Mouse (Mus musculus): ENCODE measurements around the gene Efcab10. TPM values are rescaled to one million over a fixed set of nuclear protein-coding genes. Genes with fewer than 3 reads are reported as not detected.
A peak's percentile ranks its signal among the peaks of the same experiment; 100 is the strongest.

The Efcab10 gene
- polyA plus RNA-seq, 1 experiment: not detected

DNA sequence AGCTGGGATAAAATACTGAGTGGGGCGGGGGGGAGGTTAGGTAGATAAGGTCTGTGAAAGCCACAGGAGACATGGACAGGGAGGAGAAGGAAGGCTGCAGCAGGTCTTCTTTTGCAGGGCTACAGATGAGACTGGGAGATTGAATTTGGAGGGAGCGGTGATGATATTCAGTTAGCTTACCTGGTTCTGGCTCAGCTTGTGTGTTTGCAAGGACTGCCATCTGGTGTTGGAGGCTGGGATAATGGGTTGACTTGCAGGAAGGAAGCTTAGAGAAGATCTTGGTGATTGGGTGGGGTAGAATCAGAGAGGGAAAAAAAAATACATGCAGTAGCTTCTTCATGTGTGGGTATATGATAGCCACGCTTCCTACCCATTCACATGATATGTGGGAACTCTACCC is 29.7 kb downstream of the Efcab10 start:
- Histone ChIP-seq H3K4me3 (replicated peaks) (no peak overlapping the region), H3K36me3 (replicated peaks; ENCODE audit: low read length) (no peaks in the 10 kb centered on the region), H3K4me1 (peaks cover 16% of the 10 kb centered on the region), H3K27me3 (replicated peaks) (peaks cover 16% of the 10 kb centered on the region), H3K9me3 (no peaks in the 10 kb centered on the region)
- no peak for TF ChIP-seq GATA1 (IDR thresholded peaks at IDR 0.05; ENCODE audit: borderline replicate concordance, low read length)
- TF ChIP-seq FLI1 (IDR thresholded peaks at IDR 0.05; ENCODE audit: low read length): no peak

DNA sequence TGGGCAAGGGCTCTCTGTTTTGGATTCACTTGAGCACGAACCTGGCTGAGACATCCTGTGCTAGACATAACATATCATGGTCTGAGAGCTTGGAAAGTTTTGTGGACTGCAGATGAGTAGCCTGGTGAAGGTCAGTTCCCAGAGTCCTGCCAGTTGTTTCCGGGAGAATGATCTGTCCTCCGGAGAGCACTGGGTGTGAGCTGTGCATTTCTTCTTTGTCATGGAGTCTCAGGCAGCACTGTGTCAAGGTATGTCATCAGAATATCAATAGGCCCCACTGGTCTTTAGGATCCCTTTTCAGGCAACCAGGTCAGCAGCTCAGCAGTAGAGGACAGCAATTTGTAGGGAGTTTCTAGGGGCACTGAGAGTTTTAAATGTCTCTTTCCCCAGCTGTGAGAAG is 32.6 kb downstream of the Efcab10 start:
- H3K4me3 ChIP-seq (replicated peaks): no peak overlapping the region
- H3K4me1 ChIP-seq: peaks cover 28% of the 10 kb centered on the region
- no peaks in the 10 kb centered on the region for H3K36me3 ChIP-seq (replicated peaks; ENCODE audit: low read length)
- TF ChIP-seq FLI1 (IDR thresholded peaks at IDR 0.05; ENCODE audit: low read length) (no peak), GATA1 (IDR thresholded peaks at IDR 0.05; ENCODE audit: borderline replicate concordance, low read length) (no peak)
- peaks cover 13% of the 10 kb centered on the region for H3K27me3 ChIP-seq (replicated peaks)
- no peaks in the 10 kb centered on the region for H3K9me3 ChIP-seq

DNA sequence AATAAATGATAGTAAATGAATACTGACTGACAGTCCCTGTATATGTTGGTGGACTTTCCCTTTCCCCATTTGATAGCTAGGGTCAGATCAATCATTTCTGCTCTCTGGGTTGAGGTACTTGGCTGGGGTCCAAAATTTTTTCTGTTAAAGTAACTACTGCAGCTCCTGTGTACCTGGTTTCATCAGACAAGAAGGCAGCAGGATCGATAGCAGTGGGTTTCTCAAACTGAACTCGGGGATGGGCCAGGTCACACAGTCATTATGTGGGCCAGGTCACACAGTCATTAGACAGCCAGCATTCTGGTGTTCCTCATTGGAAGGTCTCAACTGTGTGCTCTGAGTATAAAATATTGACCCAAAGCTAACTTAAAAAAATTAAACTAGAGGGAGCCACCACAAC is 33.1 kb downstream of the Efcab10 start:
- TF ChIP-seq GATA1 (IDR thresholded peaks at IDR 0.05; ENCODE audit: borderline replicate concordance, low read length): no peak
- TF ChIP-seq FLI1 (IDR thresholded peaks at IDR 0.05; ENCODE audit: low read length): no peak
- no peaks in the 10 kb centered on the region for H3K36me3 ChIP-seq (replicated peaks; ENCODE audit: low read length)
- no peak overlapping the region for H3K4me3 ChIP-seq (replicated peaks)
- peaks cover 30% of the 10 kb centered on the region for H3K4me1 ChIP-seq
- no peaks in the 10 kb centered on the region for H3K9me3 ChIP-seq
- H3K27me3 ChIP-seq (replicated peaks): peaks cover 13% of the 10 kb centered on the region

DNA sequence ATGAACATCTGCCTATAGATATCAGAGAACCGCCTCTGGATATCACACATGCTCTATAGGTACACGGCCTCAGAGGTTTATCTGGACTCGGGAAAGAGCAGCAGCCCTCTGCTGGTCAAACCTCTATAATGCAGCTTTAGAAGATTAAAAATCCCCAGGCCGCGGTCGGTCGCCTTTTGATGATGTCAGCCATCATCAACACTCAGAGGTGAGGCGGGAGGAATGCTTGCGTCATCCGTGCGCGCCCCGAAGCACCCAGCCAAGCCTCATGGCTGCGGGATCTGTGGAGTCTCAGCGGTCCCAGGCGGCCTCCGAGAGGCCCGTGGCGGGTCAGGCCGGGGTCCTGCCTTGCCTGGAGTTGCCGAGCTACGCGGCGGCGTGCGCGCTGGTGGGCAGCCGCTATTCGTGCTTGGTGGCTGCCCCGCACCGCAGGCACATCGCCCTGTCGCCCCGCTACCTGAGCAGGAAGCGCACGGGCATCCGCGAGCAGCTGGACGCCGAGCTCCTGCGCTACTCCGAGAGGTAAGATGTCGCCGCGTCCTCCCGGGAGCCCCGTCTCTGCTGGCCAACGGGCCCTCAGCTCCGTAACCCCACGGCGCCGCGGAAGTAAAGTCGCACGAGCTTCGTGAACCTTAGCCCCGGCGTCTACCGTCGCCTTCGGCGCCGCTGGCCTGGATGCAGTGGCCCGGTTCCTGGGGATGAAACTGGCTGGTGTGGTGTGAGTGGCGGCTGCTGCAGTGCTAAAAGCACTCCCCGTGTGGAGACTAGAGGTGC is 34.9 kb downstream of the Efcab10 start, which contains the start of gene Twistnb:
TSS of gene Twistnb (plus strand) at position 249 of the 774 bp plus-strand sequence.
- peaks cover 8% of the 10 kb centered on the region for H3K36me3 ChIP-seq (replicated peaks; ENCODE audit: low read length)
- peaks cover 36% of the 10 kb centered on the region for H3K4me1 ChIP-seq
- peak within 1 kb of the TSS; percentile 98 for H3K4me3 ChIP-seq (replicated peaks)
- H3K9me3 ChIP-seq: no peaks in the 10 kb centered on the region
- H3K27me3 ChIP-seq (replicated peaks): peaks cover 6% of the 10 kb centered on the region
- TF ChIP-seq GATA1 (IDR thresholded peaks at IDR 0.05; ENCODE audit: borderline replicate concordance, low read length) (no peak), FLI1 (IDR thresholded peaks at IDR 0.05; ENCODE audit: low read length) (no peak)

DNA sequence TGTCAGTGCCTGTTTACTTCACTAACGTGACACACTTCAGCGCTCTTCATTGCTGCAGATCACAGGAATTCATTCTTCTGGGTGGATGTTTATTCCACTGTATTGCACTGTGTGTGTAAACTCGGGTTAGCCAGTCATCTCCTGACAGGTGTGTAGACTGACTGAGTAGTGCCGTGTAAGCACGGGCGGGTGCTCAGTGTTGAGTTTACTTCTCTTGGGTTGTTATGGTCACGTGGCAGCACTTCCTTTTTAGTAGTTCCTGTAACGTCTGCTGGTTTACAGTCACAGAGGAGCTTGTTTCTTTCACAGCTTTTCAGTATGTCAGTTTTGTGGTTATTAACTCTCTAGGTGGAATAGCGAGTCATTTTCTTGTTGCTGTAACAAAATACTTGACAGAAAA is 39.2 kb downstream of the Efcab10 start:
- TF ChIP-seq GATA1 (IDR thresholded peaks at IDR 0.05; ENCODE audit: borderline replicate concordance, low read length) (no peak), FLI1 (IDR thresholded peaks at IDR 0.05; ENCODE audit: low read length) (no peak)
- Histone ChIP-seq H3K36me3 (replicated peaks; ENCODE audit: low read length) (peaks cover 31% of the 10 kb centered on the region), H3K4me3 (replicated peaks) (peak overlapping the region; percentile 86), H3K9me3 (no peaks in the 10 kb centered on the region), H3K27me3 (replicated peaks) (no peaks in the 10 kb centered on the region), H3K4me1 (peaks cover 28% of the 10 kb centered on the region)

DNA sequence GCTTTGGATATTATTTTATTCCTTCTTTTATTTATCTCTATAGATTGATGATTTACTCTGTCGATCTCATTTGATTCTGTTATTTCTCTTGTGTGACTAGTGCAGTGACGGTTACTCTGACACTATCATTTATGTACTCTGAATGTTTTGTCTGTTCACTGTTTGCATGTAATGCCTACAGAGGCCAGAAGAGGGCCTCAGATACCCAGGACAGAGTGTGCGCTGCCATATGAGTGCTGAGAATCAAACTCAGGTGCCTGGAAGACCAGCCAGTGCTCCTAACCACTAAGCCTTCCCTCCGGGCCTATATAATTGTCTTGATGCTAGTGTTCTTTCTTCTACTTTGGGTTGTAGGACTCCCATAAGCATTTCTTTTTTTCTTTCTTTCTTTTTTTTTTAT is 40.1 kb downstream of the Efcab10 start:
- peaks cover 28% of the 10 kb centered on the region for H3K4me1 ChIP-seq
- H3K9me3 ChIP-seq: no peaks in the 10 kb centered on the region
- peaks cover 35% of the 10 kb centered on the region for H3K36me3 ChIP-seq (replicated peaks; ENCODE audit: low read length)
- H3K27me3 ChIP-seq (replicated peaks): no peaks in the 10 kb centered on the region
- no peak overlapping the region for H3K4me3 ChIP-seq (replicated peaks)
- TF ChIP-seq GATA1 (IDR thresholded peaks at IDR 0.05; ENCODE audit: borderline replicate concordance, low read length) (no peak), FLI1 (IDR thresholded peaks at IDR 0.05; ENCODE audit: low read length) (no peak)

Other genes starting within 250 kb of the Efcab10 start
- 22.5 and 39.3 TPM in 2 replicates for gene Atxn7l1, start 247.2 kb upstream of the Efcab10 start, polyA plus RNA-seq (2012; ENCODE audit: insufficient read depth, low replicate concordance)
- gene Twistnb, start 34.8 kb downstream of the Efcab10 start, polyA plus RNA-seq (2012; ENCODE audit: insufficient read depth, low replicate concordance): 2.2 and 3.7 TPM in 2 replicates